ENCODE assay signal across 23 mouse cellular contexts in genomic region chr17:23819235-23819634, GRCm38 (mm10). TPM values are rescaled to one million over a fixed set of nuclear protein-coding genes. Genes with fewer than 3 reads are reported as not detected.
DNase-seq lines count a peak whose midpoint lies in the region.
"Had no signal": no experiment of that assay in that cellular context is flagged by ENCODE, and none has a peak within 500 bp of the region (broad histone marks: within the 10 kb centered on the region; RNA-seq: fewer than 3 reads in every experiment).

No protein-coding gene starts in this region.

- peaks cover 100% of the 10 kb centered on the region for H3K36me3 ChIP-seq in heart, embryonic 10.5 days

- H3K4me3 ChIP-seq in heart, embryonic 10.5 days, result no peak overlapping the region
- H3K4me3 ChIP-seq: embryonic facial prominence, embryonic 10.5 days; embryonic facial prominence, embryonic 12.5 days; forebrain, embryonic 13.5 days; forebrain, embryonic 15.5 days had no signal

- 97% methylated on average over 25 of the region's 25 CpGs for WGBS in heart, embryonic 10.5 days

- H3K27me3 ChIP-seq in heart, embryonic 10.5 days (ENCODE audit: insufficient read depth, poor library complexity, severe bottlenecking), result no peaks in the 10 kb centered on the region
- H3K27me3 ChIP-seq: CH12.LX; embryonic facial prominence, embryonic 12.5 days; forebrain, embryonic 13.5 days; forebrain, embryonic 15.5 days; Patski had no signal

- H3K27ac ChIP-seq in heart, embryonic 10.5 days, result no peak overlapping the region
- H3K27ac ChIP-seq: embryonic facial prominence, embryonic 10.5 days; embryonic facial prominence, embryonic 12.5 days; forebrain, embryonic 13.5 days; forebrain, embryonic 15.5 days had no signal

- peak; percentile 20 for DNase-seq in cerebellum, adult 9-10 months
- no peak for DNase-seq in cerebellum, adult 8-10 months
- peak; percentile 91 for DNase-seq in heart, adult 11 months
- DNase-seq in heart, embryonic 10.5 days (ENCODE audit: low spot score), result no peak
- DNase-seq in testis, postnatal 10 days (ENCODE audit: low spot score), result peak; percentile 49
- no peak for DNase-seq in right cerebral cortex, postnatal 4 days
- DNase-seq: adrenal gland, adult 8-10 months; adrenal gland, postnatal 14 days; adrenal gland, postnatal 36 days; cerebellum, adult 11-12 months; cerebellum, adult 2 months; cerebellum, postnatal 25 days; forebrain, postnatal 0 days had no signal

- peaks cover 12% of the 10 kb centered on the region; the same call in 1 of the 2 replicates for H3K9me3 ChIP-seq in heart, embryonic 10.5 days

- peaks cover 12% of the 10 kb centered on the region; the same call in 1 of the 2 replicates for H3K4me1 ChIP-seq in heart, embryonic 10.5 days
- H3K4me1 ChIP-seq: embryonic facial prominence, embryonic 10.5 days; embryonic facial prominence, embryonic 12.5 days; forebrain, embryonic 13.5 days; forebrain, embryonic 15.5 days had no signal

RNA-seq across cellular contexts. Expression of gene Elob, which starts 9.7 kb away (rescaled TPM):
- polyA plus RNA-seq in heart, embryonic 10.5 days (2016; fragmentation: Nextera tagmentation; extraction: Ambion mirVana), result 907 and 984 TPM in 2 replicates

RNA-seq across cellular contexts. Expression of gene Prss33, which starts 16.6 kb away (rescaled TPM):
- polyA plus RNA-seq in heart, embryonic 10.5 days (2016; fragmentation: Nextera tagmentation; extraction: Ambion mirVana), result not detected in 2 replicates
- polyA plus RNA-seq: CD4-positive, CD25-positive, alpha-beta regulatory T cell, adult 4 months; cortical plate, adult 2 months; forebrain, embryonic 11.5 days; forebrain, embryonic 13.5 days; forebrain, embryonic 15.5 days; forebrain, postnatal 0 days; G1E; Patski had no signal

RNA-seq across cellular contexts. Expression of gene Prss32, which starts 24.4 kb away (rescaled TPM):
- not detected in 2 replicates for polyA plus RNA-seq in heart, embryonic 10.5 days (2016; fragmentation: Nextera tagmentation; extraction: Ambion mirVana)
- polyA plus RNA-seq: CD4-positive, CD25-positive, alpha-beta regulatory T cell, adult 4 months; cerebellum, adult 2 months; cortical plate, adult 2 months; embryonic facial prominence, embryonic 12.5 days; forebrain, embryonic 11.5 days; forebrain, embryonic 13.5 days; forebrain, embryonic 15.5 days; G1E had no signal

RNA-seq across cellular contexts. Expression of gene Prss41, which starts 24.7 kb away (rescaled TPM):
- 0.41 and 1.5 TPM in 2 replicates for polyA plus RNA-seq in heart, embryonic 10.5 days (2016; fragmentation: Nextera tagmentation; extraction: Ambion mirVana)
- polyA plus RNA-seq: G1E had no signal

RNA-seq across cellular contexts. Expression of gene Srrm2, which starts 28.9 kb away (rescaled TPM):
- polyA plus RNA-seq in heart, embryonic 10.5 days (2016; fragmentation: Nextera tagmentation; extraction: Ambion mirVana), result 342 and 505 TPM in 2 replicates

Comparison
In these comparisons a context has a peak if more than half of its experiments do, and no peak if none do; other contexts are left out.
1. DNase-seq: peak in cerebellum, adult 9-10 months (single experiment), heart, adult 11 months (single experiment) and testis, postnatal 10 days (single experiment); none in cerebellum, adult 8-10 months (single experiment), heart, embryonic 10.5 days (single experiment) and right cerebral cortex, postnatal 4 days (single experiment).